Mouse (Mus musculus) kidney, adult 2 months (tissue): ENCODE data around the gene Camkv.

Experiments
- CTCF ChIP-seq: fragments of 200-500 bp; conservative IDR thresholded peaks from 2 replicates; pipeline ENCODE4 v1.5.1; 2011; ENCODE audit warnings: low read depth, mild to moderate bottlenecking, control low read depth, low read length, moderate library complexity, mixed read lengths; ENCODE audit not compliant: insufficient read depth, insufficient read length
- POLR2A ChIP-seq: fragments of 200-500 bp; IDR thresholded peaks from one replicate; pipeline ENCODE4 v1.6.1; 2011; ENCODE audit warnings: low read depth, low read length, control low read depth

- TF ChIP-seq POLR2A (no peak), CTCF (no peak; the same call in 1 of the 2 replicates)
Observed at GRCm38 (mm10) chr9:107900840-107901626, 34.4 kb upstream of the Camkv start.
